Mouse (Mus musculus): Measurements from ENCODE around the gene Cmpk1. TPM values are rescaled to one million over a fixed set of nuclear protein-coding genes. Genes with fewer than 3 reads are reported as not detected.
A peak's percentile ranks its signal among the peaks of the same experiment; 100 is the strongest.

Cmpk1 gene
- polyA plus RNA-seq (2012; rRNA removed) = 11.1 and 12.2 TPM in 2 replicates

GRCm38 (mm10) chr4:114986591-114987432 is at the start of gene Cmpk1:
Gene Cmpk1 (minus strand): TSS chr4:114987241.
- TF ChIP-seq POLR2A (IDR thresholded peaks at IDR 0.05; ENCODE audit: borderline replicate concordance, extremely low read depth, low read depth, low read length) = peak; percentile 76; the same call in 1 of the 2 replicates
- no peak for TF ChIP-seq CTCF (IDR thresholded peaks at IDR 0.05; ENCODE audit: insufficient read depth, low read length)
- Histone ChIP-seq H3K4me1 (ENCODE audit: control insufficient read depth, insufficient read depth, low read length) (peaks cover 6% of the 10 kb centered on the region), H3K4me3 (replicated peaks; ENCODE audit: extremely low read depth, low read depth, low read length) (peak within 1 kb of the TSS; percentile 95)
- WGBS = under 1% methylated on average over 85 of the region's 93 CpGs
- DNase-seq = peak; percentile 78

- H3K4me3 ChIP-seq (replicated peaks; ENCODE audit: extremely low read depth, low read depth, low read length) = no peak overlapping the region
- 53% methylated on average over 6 of the region's 6 CpGs for WGBS
- no peaks in the 10 kb centered on the region for H3K4me1 ChIP-seq (ENCODE audit: control insufficient read depth, insufficient read depth, low read length)
- no peak for DNase-seq
- TF ChIP-seq POLR2A (IDR thresholded peaks at IDR 0.05; ENCODE audit: borderline replicate concordance, extremely low read depth, low read depth, low read length) = no peak
- no peak for TF ChIP-seq CTCF (IDR thresholded peaks at IDR 0.05; ENCODE audit: insufficient read depth, low read length)
These were observed 48.0 kb upstream of the Cmpk1 start for GRCm38 (mm10) chr4:115035043-115035442.

GRCm38 (mm10) chr4:115019997-115020396 is 33.0 kb upstream of the Cmpk1 start:
- no peak overlapping the region for H3K4me3 ChIP-seq (replicated peaks; ENCODE audit: extremely low read depth, low read depth, low read length)
- DNase-seq = no peak
- no peaks in the 10 kb centered on the region for H3K4me1 ChIP-seq (ENCODE audit: control insufficient read depth, insufficient read depth, low read length)
- 81% methylated on average over 3 of the region's 3 CpGs for WGBS
- TF ChIP-seq CTCF (IDR thresholded peaks at IDR 0.05; ENCODE audit: insufficient read depth, low read length) (no peak), POLR2A (IDR thresholded peaks at IDR 0.05; ENCODE audit: borderline replicate concordance, extremely low read depth, low read depth, low read length) (no peak)

- Histone ChIP-seq H3K4me3 (replicated peaks; ENCODE audit: extremely low read depth, low read depth, low read length) (no peak overlapping the region), H3K4me1 (ENCODE audit: control insufficient read depth, insufficient read depth, low read length) (no peaks in the 10 kb centered on the region)
- no peak for TF ChIP-seq CTCF (IDR thresholded peaks at IDR 0.05; ENCODE audit: insufficient read depth, low read length)
- TF ChIP-seq POLR2A (IDR thresholded peaks at IDR 0.05; ENCODE audit: borderline replicate concordance, extremely low read depth, low read depth, low read length) = no peak
- no peak for DNase-seq
- 90% methylated on average over 3 of the region's 3 CpGs for WGBS
These were observed 27.2 kb upstream of the Cmpk1 start for GRCm38 (mm10) chr4:115014276-115014675.

DNA sequence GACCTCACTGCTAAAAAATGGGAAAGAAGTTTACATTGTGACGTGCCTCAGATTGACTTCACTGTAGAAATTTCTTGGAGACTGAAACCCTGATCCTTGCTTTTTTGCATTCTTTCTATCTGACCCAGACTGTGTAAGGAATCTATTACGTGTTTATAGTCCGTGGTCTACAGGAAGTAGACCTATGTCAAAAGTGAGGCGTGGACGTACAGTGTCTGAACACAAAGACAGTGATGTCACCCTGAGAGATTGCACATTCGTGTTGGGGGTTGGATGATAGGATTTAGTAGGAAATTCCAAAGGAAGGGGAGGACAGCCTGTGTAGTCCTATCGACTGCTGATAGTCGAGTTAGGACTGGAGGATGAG is 13.4 kb upstream of the Cmpk1 start:
- WGBS = 1% methylated on average over 8 of the region's 8 CpGs
- TF ChIP-seq CTCF (IDR thresholded peaks at IDR 0.05; ENCODE audit: insufficient read depth, low read length) (no peak), POLR2A (IDR thresholded peaks at IDR 0.05; ENCODE audit: borderline replicate concordance, extremely low read depth, low read depth, low read length) (no peak)
- no peak for DNase-seq
- Histone ChIP-seq H3K4me3 (replicated peaks; ENCODE audit: extremely low read depth, low read depth, low read length) (no peak overlapping the region), H3K4me1 (ENCODE audit: control insufficient read depth, insufficient read depth, low read length) (peaks cover 2% of the 10 kb centered on the region; the same call in 1 of the 2 replicates)

DNA sequence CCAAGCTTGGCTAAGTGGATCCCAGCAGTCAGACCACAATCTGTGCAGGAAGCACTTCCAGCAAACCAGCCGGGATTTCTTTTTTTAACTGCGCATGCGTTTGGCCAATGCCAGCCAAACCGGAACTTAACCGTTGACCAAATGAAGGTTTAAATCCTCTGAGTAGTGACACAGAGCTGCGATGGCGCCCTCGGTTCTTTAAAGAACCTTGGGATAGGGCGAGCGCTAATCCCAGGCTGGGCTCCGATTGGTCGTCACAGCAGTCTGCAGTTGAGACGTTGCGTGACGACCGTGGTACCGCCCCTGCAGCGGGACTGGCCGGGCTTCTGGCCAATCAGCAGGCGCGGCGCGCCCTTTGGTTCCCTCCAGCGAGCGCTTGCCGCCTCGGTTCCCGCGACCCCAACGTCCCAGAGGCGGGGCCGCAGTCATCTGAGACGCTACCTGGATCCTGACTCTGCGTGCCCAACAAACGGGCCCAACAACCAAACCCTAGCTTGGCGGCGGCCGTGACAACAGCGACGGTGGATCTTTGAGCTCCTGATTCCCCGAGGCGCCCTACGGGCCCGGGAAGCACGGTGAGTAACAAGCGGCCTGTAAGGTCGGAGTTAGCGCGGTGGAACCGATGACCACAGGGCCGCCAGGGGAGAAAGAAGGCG is 12.9 kb upstream of the Cmpk1 start, which contains the start of gene Stil:
Stil (plus strand) TSS at position 387 of the 656 bp plus-strand sequence.
- under 1% methylated on average over 52 of the region's 52 CpGs for WGBS
- TF ChIP-seq POLR2A (IDR thresholded peaks at IDR 0.05; ENCODE audit: borderline replicate concordance, extremely low read depth, low read depth, low read length) (peak; percentile 77; the same call in 1 of the 2 replicates), CTCF (IDR thresholded peaks at IDR 0.05; ENCODE audit: insufficient read depth, low read length) (no peak)
- Histone ChIP-seq H3K4me1 (ENCODE audit: control insufficient read depth, insufficient read depth, low read length) (peaks cover 2% of the 10 kb centered on the region; the same call in 1 of the 2 replicates), H3K4me3 (replicated peaks; ENCODE audit: extremely low read depth, low read depth, low read length) (peak within 1 kb of the TSS; percentile 92)
- peak; percentile 94 for DNase-seq

- TF ChIP-seq POLR2A (IDR thresholded peaks at IDR 0.05; ENCODE audit: borderline replicate concordance, extremely low read depth, low read depth, low read length) = no peak
- TF ChIP-seq CTCF (IDR thresholded peaks at IDR 0.05; ENCODE audit: insufficient read depth, low read length) = no peak
- 9% methylated on average over 9 of the region's 9 CpGs for WGBS
- DNase-seq = no peak
- H3K4me1 ChIP-seq (ENCODE audit: control insufficient read depth, insufficient read depth, low read length) = peaks cover 2% of the 10 kb centered on the region; the same call in 1 of the 2 replicates
- H3K4me3 ChIP-seq (replicated peaks; ENCODE audit: extremely low read depth, low read depth, low read length) = peak overlapping the region; percentile 92
These were observed 12.4 kb upstream of the Cmpk1 start for GRCm38 (mm10) chr4:114999445-114999772.

GRCm38 (mm10) chr4:114997051-114997450 is 10.0 kb upstream of the Cmpk1 start:
- no peak overlapping the region for H3K4me3 ChIP-seq (replicated peaks; ENCODE audit: extremely low read depth, low read depth, low read length)
- TF ChIP-seq POLR2A (IDR thresholded peaks at IDR 0.05; ENCODE audit: borderline replicate concordance, extremely low read depth, low read depth, low read length) (no peak), CTCF (IDR thresholded peaks at IDR 0.05; ENCODE audit: insufficient read depth, low read length) (no peak)
- peaks cover 2% of the 10 kb centered on the region; the same call in 1 of the 2 replicates for H3K4me1 ChIP-seq (ENCODE audit: control insufficient read depth, insufficient read depth, low read length)
- DNase-seq = no peak
- 47% methylated on average over 3 of the region's 3 CpGs for WGBS

- TF ChIP-seq POLR2A (IDR thresholded peaks at IDR 0.05; ENCODE audit: borderline replicate concordance, extremely low read depth, low read depth, low read length) (no peak), CTCF (IDR thresholded peaks at IDR 0.05; ENCODE audit: insufficient read depth, low read length) (no peak)
- Histone ChIP-seq H3K4me3 (replicated peaks; ENCODE audit: extremely low read depth, low read depth, low read length) (no peak overlapping the region), H3K4me1 (ENCODE audit: control insufficient read depth, insufficient read depth, low read length) (peaks cover 2% of the 10 kb centered on the region; the same call in 1 of the 2 replicates)
- DNase-seq = no peak
- 90% methylated on average over 3 of the region's 3 CpGs for WGBS
These were observed 7.2 kb upstream of the Cmpk1 start for GRCm38 (mm10) chr4:114994218-114994617.

Data from lung, adult 2 months (tissue).